Mouse (Mus musculus): Measurements from ENCODE around the gene Fcgr2b. TPM values are rescaled to one million over a fixed set of nuclear protein-coding genes. Genes with fewer than 3 reads are reported as not detected.

The Fcgr2b gene
- total and polyA plus RNA-seq, 3 experiments = 4.7 to 8.2 TPM; not detected in 1

DNA sequence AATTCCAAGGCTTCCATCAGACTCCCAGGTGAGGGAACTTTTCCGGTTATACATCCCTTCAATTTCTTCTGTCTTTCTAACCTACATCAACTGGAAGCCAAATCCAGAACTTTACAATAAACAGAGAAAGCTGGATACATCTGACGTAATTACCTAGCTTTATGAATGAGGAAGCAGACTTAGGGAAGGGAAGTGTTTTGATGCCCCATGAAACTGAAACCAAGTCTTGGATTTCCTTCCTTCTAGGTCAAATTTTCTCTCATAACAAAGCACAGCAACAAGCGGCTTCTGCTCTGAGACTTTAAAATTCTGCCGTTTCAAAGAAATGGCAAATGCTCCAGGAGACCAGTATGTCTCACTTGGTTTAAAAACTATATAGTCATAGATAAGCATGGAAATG is 30.0 kb upstream of the Fcgr2b start:
- Histone ChIP-seq H3K9me3 (replicated peaks; ENCODE audit: insufficient read depth, low read length) (no peaks in the 10 kb centered on the region), H3K27me3 (ENCODE audit: control insufficient read depth in 1 of 2, insufficient read depth in 2 of 2, low read length in 2 of 2) (no peaks in the 10 kb centered on the region), H3K4me3 (ENCODE audit: control insufficient read depth in 1 of 2, insufficient read depth in 1 of 2, low read depth in 2 of 2, low read length in 2 of 2) (no peak overlapping the region), H3K4me1 (ENCODE audit: control insufficient read depth in 1 of 2, insufficient read depth in 2 of 2, low read length in 2 of 2) (no peaks in the 10 kb centered on the region), H3K9ac (ENCODE audit: control insufficient read depth, low read depth, low read length, poor library complexity, severe bottlenecking) (no peak overlapping the region), H3K36me3 (ENCODE audit: control insufficient read depth in 1 of 2, insufficient read depth in 2 of 2, low read length in 2 of 2) (no peaks in the 10 kb centered on the region), H3K79me2 (ENCODE audit: control insufficient read depth, insufficient read depth, low read length, poor library complexity) (no peaks in the 10 kb centered on the region), H3K27ac (ENCODE audit: control insufficient read depth, low read depth, low read length) (no peak overlapping the region)
- DNase-seq (ENCODE audit: low read depth, low spot score) = no peak
- TF ChIP-seq CTCF (IDR thresholded peaks at IDR 0.05 in 2 of 3, conservative IDR thresholded peaks at IDR 0.05 in 1 of 3; ENCODE audit: control insufficient read depth in 1 of 3, insufficient read depth in 1 of 3, low read depth in 2 of 3, low read length in 3 of 3, poor library complexity in 1 of 3, severe bottlenecking in 1 of 3) (no peak), UBTF (IDR thresholded peaks at IDR 0.05; ENCODE audit: borderline replicate concordance, insufficient read depth, low read depth, low read length) (no peak), ZNF384 (IDR thresholded peaks at IDR 0.05; ENCODE audit: low read depth, low read length) (no peak), MAZ (IDR thresholded peaks at IDR 0.05; ENCODE audit: low read depth, low read length) (no peak), ZMIZ1 (IDR thresholded peaks at IDR 0.05; ENCODE audit: low read depth, low read length) (no peak), KAT2A (conservative IDR thresholded peaks at IDR 0.05; ENCODE audit: low read depth, low read length) (no peak), POLR2A (IDR thresholded peaks at IDR 0.05; ENCODE audit: control insufficient read depth in 1 of 2, insufficient read depth in 1 of 2, low read depth in 1 of 2, low read length in 2 of 2, poor library complexity in 1 of 2) (no peak), POLR2AphosphoS5 (IDR thresholded peaks at IDR 0.05; ENCODE audit: borderline replicate concordance, low read depth, low read length) (no peak), SIN3A (IDR thresholded peaks at IDR 0.05; ENCODE audit: low read length) (no peak), ZKSCAN1 (IDR thresholded peaks at IDR 0.05; ENCODE audit: low read depth, low read length) (no peak), NRF1 (IDR thresholded peaks at IDR 0.05; ENCODE audit: insufficient read depth, low read depth, low read length, poor library complexity, severe bottlenecking) (no peak), JUND (IDR thresholded peaks at IDR 0.05; ENCODE audit: low read depth, low read length) (no peak), MXI1 (IDR thresholded peaks at IDR 0.05; ENCODE audit: low read depth, low read length) (no peak), MAFK (IDR thresholded peaks at IDR 0.05; ENCODE audit: borderline replicate concordance, low read depth, low read length) (no peak), POLR2AphosphoS2 (IDR thresholded peaks at IDR 0.05; ENCODE audit: low read length) (no peak), ZC3H11A (IDR thresholded peaks at IDR 0.05; ENCODE audit: low read depth, low read length) (no peak)

DNA sequence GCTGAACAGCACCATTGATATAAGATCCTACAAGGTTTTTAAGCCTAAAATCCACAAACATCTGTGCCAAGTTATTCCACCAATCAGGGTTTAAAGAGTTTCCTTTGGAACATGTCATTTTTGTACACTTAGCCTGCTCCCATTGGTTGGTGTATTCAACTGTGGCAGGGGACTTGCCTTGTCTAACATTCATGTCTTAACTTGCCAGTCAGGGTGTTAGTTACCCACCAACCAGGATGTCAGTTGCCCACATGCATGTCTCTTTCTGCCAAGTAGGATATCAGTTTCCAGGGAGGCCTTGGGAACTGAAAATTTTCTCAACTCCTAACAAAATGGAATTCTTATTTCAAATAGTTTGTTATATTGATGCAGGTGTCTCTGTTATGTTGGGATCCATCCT is 29.2 kb upstream of the Fcgr2b start:
- DNase-seq (ENCODE audit: low read depth, low spot score) = no peak
- Histone ChIP-seq H3K79me2 (ENCODE audit: control insufficient read depth, insufficient read depth, low read length, poor library complexity) (no peaks in the 10 kb centered on the region), H3K4me3 (ENCODE audit: control insufficient read depth in 1 of 2, insufficient read depth in 1 of 2, low read depth in 2 of 2, low read length in 2 of 2) (no peak overlapping the region), H3K36me3 (ENCODE audit: control insufficient read depth in 1 of 2, insufficient read depth in 2 of 2, low read length in 2 of 2) (no peaks in the 10 kb centered on the region), H3K4me1 (ENCODE audit: control insufficient read depth in 1 of 2, insufficient read depth in 2 of 2, low read length in 2 of 2) (no peaks in the 10 kb centered on the region), H3K27ac (ENCODE audit: control insufficient read depth, low read depth, low read length) (no peak overlapping the region), H3K27me3 (ENCODE audit: control insufficient read depth in 1 of 2, insufficient read depth in 2 of 2, low read length in 2 of 2) (no peaks in the 10 kb centered on the region), H3K9ac (ENCODE audit: control insufficient read depth, low read depth, low read length, poor library complexity, severe bottlenecking) (no peak overlapping the region), H3K9me3 (replicated peaks; ENCODE audit: insufficient read depth, low read length) (no peaks in the 10 kb centered on the region)
- TF ChIP-seq UBTF (IDR thresholded peaks at IDR 0.05; ENCODE audit: borderline replicate concordance, insufficient read depth, low read depth, low read length) = no peak
- no peak for TF ChIP-seq EP300 (IDR thresholded peaks at IDR 0.05; ENCODE audit: low read depth in 1 of 2, low read length in 2 of 2)
- no peak for TF ChIP-seq MAZ (IDR thresholded peaks at IDR 0.05; ENCODE audit: low read depth, low read length)
- TF ChIP-seq RCOR1 (IDR thresholded peaks at IDR 0.05; ENCODE audit: low read depth, low read length) = no peak
- TF ChIP-seq TCF12 (IDR thresholded peaks at IDR 0.05; ENCODE audit: low read depth, low read length) = no peak
- no peak for TF ChIP-seq GATA1 (IDR thresholded peaks at IDR 0.05; ENCODE audit: low read depth, low read length)
- TF ChIP-seq MYC (IDR thresholded peaks at IDR 0.05; ENCODE audit: low read depth, low read length) = no peak
- TF ChIP-seq TAL1 (IDR thresholded peaks at IDR 0.05; ENCODE audit: low read length) = no peak
- TF ChIP-seq RAD21 (IDR thresholded peaks at IDR 0.05; ENCODE audit: low read depth, low read length) = no peak

All from MEL (cell line).